Mouse (Mus musculus) ES-E14 (cell line): ENCODE measurements around the gene Med15.

Experiments
- CHD2 ChIP-seq: IDR thresholded peaks from 2 replicates; pipeline ENCODE4 v1.6.1; 2014; ENCODE audit warnings: mild to moderate bottlenecking, low read depth, low read length, inconsistent platforms
- ZNF384 ChIP-seq: IDR thresholded peaks from 2 replicates; pipeline ENCODE4 v1.6.1; 2012; ENCODE audit warnings: low read depth, low read length, inconsistent platforms

DNA sequence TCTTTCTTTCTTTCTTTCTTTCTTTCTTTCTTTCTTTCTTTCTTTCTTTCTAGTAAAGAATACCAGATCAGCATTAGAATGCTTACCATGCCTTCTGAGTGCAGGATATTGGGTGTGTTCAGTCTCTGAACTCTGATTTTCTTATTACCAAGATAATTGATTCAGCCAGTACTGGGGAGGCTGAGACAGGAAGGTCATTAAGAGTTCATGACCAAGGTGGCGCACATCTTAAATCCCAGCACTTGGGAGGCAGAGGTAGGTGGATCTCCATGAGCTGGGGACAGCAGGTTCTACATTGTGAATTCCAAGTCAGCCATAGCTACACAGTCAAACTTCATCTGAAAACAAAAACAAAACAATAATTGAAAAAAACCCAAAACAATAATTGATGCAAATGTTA is 110.8 kb downstream of the Med15 start:
- TF ChIP-seq CHD2 (no peak), ZNF384 (no peak)
